Mouse (Mus musculus) forebrain, embryonic 11.5 days (tissue): ENCODE measurements around the gene Sh2d6. TPM values are rescaled to one million over a fixed set of nuclear protein-coding genes. Genes with fewer than 3 reads are reported as not detected.
"Not testable (repeated sequence)": the region's sequence is repeated elsewhere in the genome, so short reads cannot be mapped to it uniquely, and the experiment has no call there.

ENCODE experiments used
- ATAC-seq: fragments of 200-750 bp; cut with Nextera tagmentation; replicated peaks from 2 replicates; pipeline ENCODE4 v1.8.0; 2017; ENCODE audit warnings: moderate TSS enrichment; ENCODE audit not compliant: low FRiP score
- DNase-seq: peaks from one replicate; pipeline ENCODE4 v3.0.0-alpha.2; 2017; ENCODE audit warnings: low spot score
- H3K27ac ChIP-seq: fragments of 300-500 bp; sonication (generic); 2 replicates; pipeline ENCODE4 v1.5.1; 2014; ENCODE audit warnings: low read depth, low read length
- H3K27me3 ChIP-seq: fragments of 300-500 bp; sonication (generic); 2 replicates; pipeline ENCODE4 v1.6.1; 2014; ENCODE audit warnings: mild to moderate bottlenecking, low read length, mixed read lengths; ENCODE audit not compliant: control insufficient read depth, insufficient read depth
- H3K36me3 ChIP-seq: fragments of 300-500 bp; sonication (generic); 2 replicates; pipeline ENCODE4 v1.6.1; 2014; ENCODE audit warnings: mild to moderate bottlenecking, low read length, moderate library complexity, mixed read lengths; ENCODE audit not compliant: control insufficient read depth, insufficient read depth
- H3K4me1 ChIP-seq: fragments of 300-500 bp; sonication (generic); replicated peaks from 2 replicates; pipeline ENCODE4 v1.6.1; 2014; ENCODE audit warnings: low read length, mixed read lengths; ENCODE audit not compliant: control insufficient read depth, insufficient read depth
- H3K4me2 ChIP-seq: fragments of 300-500 bp; sonication (generic); 2 replicates; pipeline ENCODE4 v1.6.1; 2014; ENCODE audit warnings: low read depth, mild to moderate bottlenecking, low read length, moderate library complexity, mixed read lengths; ENCODE audit not compliant: severe bottlenecking
- H3K4me3 ChIP-seq: fragments of 300-500 bp; sonication (generic); 2 replicates; pipeline ENCODE4 v1.5.1; 2014; ENCODE audit warnings: low read depth, low read length
- H3K9ac ChIP-seq: fragments of 300-500 bp; sonication (generic); 2 replicates; pipeline ENCODE4 v1.6.1; 2014; ENCODE audit warnings: low read length
- H3K9me3 ChIP-seq: fragments of 300-500 bp; sonication (generic); 2 replicates; pipeline ENCODE4 v1.6.1; 2016; ENCODE audit warnings: low read length, mixed read lengths; ENCODE audit not compliant: control insufficient read depth
- WGBS: fragments of 180-500 bp; shearing (Covaris S2); extraction: QIAGEN DNeasy Blood & Tissue Kit; methylation state at CpG from one replicate; pipeline ENCODE4 v1.1.7; 2014; 5-methylcytosine and 5-hydroxymethylcytosine counted together
- polyA plus RNA-seq: library from polyadenylated mRNA; unstranded; fragments of >200 nt; fragmentation: Nextera tagmentation; extraction: Ambion mirVana; gene quantifications from 2 replicates; pipeline ENCODE4 v1.2.1, GENCODE M21; 2014

The Sh2d6 gene
- polyA plus RNA-seq, 1 experiment from 2014 or later, result 0.51 TPM

- ATAC-seq, result no peak
- Histone ChIP-seq H3K27me3 (no peaks in the 10 kb centered on the region), H3K4me2 (peak within 1 kb of the TSS; percentile 19; the same call in 1 of the 2 replicates), H3K36me3 (no peaks in the 10 kb centered on the region), H3K27ac (no peak within 1 kb of the TSS), H3K4me1 (peaks cover 2% of the 10 kb centered on the region; the same call in 1 of the 2 replicates), H3K9ac (0 out of 2 replicates have a peak within 1 kb of the TSS, but pooled peaks have one; percentile 9), H3K9me3 (no peaks in the 10 kb centered on the region), H3K4me3 (no peak within 1 kb of the TSS)
- DNase-seq, result no peak
- WGBS, result 15% methylated on average over 23 of the region's 23 CpGs
Observed at GRCm38 (mm10) chr6:72544283-72544987, 22.9 kb upstream of the Sh2d6 start, which contains the start of gene Capg. Gene Capg, plus strand, starts transcription at chr6:72544391.

DNA sequence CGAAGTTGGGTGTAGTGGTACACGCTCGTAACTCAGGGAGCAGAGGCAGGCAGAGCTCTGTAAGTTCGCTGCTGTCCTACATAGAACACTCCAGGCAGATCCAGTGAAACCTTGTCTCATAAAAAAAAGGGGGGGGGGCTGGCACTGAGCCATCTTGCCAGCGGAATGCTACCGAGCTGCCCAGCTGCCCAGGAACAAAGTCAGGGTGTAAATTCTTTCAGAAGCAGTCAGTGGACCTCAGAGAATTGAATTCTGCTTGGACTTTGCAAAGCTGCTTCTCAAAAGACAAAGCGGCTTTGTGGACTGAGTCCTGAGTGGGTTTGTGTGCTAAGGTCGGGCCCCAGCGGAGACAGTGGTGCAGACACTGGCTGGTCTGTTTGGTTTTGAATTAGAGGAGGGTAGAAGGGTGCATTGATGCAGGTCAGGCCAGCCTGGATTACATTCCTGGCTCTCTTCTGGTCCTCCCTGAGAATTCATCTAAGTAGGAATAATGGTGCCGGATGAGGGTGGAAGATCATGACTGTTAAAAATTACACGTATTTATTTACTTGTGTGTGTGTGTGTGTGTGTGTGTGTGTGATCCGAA, 21.9 kb upstream of the Sh2d6 start:
- H3K4me2 ChIP-seq, result no peak overlapping the region
- no peaks in the 10 kb centered on the region for H3K9me3 ChIP-seq
- no peak overlapping the region for H3K4me3 ChIP-seq
- no peak overlapping the region for H3K9ac ChIP-seq
- no peak overlapping the region for H3K27ac ChIP-seq
- DNase-seq (no peak), ATAC-seq (no peak)
- peaks cover 2% of the 10 kb centered on the region; the same call in 1 of the 2 replicates for H3K4me1 ChIP-seq
- 81% methylated on average over 12 of the region's 12 CpGs for WGBS
- no peaks in the 10 kb centered on the region for H3K36me3 ChIP-seq
- no peaks in the 10 kb centered on the region for H3K27me3 ChIP-seq

DNA sequence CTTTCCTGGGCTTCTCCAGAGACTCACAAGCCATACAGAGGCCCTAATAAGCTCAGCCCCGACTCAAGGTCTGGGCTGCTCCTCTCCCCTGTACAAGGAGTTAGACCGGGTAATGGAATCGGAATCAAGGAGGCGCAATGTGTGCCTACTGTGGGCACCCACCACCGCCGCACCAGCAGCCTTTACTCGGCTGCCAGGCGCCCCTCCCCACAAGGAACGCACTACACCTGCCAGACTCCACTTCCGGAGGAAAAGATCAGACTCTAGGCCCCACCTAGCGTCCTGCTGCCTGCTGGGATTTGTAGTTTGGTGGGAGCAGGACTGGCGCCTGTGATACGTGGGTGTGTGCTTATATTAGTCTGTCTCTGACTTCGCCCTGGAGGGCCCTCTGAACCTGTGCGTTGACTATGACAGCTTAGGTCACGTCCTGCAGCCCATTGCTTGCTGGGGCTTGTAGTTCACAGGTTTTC, 17.1 kb upstream of the Sh2d6 start:
- H3K4me2 ChIP-seq, result peak overlapping the region; percentile 84
- H3K27me3 ChIP-seq, result no peaks in the 10 kb centered on the region
- no peaks in the 10 kb centered on the region for H3K36me3 ChIP-seq
- 2% methylated on average over 16 of the region's 16 CpGs for WGBS
- ATAC-seq, result peak; percentile 89
- peak overlapping the region; percentile 47 for H3K4me3 ChIP-seq
- peak; percentile 75 for DNase-seq
- peak overlapping the region; percentile 69 for H3K9ac ChIP-seq
- H3K27ac ChIP-seq, result no peak overlapping the region
- no peaks in the 10 kb centered on the region for H3K9me3 ChIP-seq
- peaks cover 5% of the 10 kb centered on the region; the same call in 1 of the 2 replicates for H3K4me1 ChIP-seq

DNA sequence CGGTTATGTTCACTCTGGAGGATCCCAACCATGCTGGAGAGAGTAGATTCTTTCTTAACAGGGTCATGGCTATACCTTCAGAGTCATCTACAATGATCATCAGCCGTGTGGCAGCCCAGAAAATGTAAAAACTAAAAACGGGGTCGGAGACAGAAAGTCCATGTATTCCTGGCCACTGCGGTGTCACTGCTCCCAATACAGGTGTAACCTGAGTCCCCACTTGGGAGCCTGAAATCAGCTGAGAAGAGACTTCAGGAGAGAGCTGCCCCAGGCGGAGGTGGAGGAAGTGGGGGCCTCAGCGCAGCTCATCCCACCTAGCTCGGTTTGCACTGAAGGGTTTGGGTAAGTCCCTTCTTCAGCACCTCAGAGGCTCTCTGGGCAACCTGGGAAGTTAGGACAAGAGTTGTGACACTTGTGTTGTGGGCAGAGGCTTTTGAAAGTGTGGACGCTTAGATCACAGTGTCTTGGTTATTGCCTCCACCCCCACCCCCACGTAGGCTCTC, 16.5 kb upstream of the Sh2d6 start:
- ATAC-seq (no peak), DNase-seq (no peak)
- Histone ChIP-seq H3K4me2 (peak overlapping the region; percentile 84), H3K36me3 (no peaks in the 10 kb centered on the region), H3K9ac (peak overlapping the region; percentile 69), H3K4me3 (peak overlapping the region; percentile 47), H3K4me1 (peaks cover 6% of the 10 kb centered on the region; the same call in 1 of the 2 replicates), H3K9me3 (no peaks in the 10 kb centered on the region), H3K27ac (no peak overlapping the region), H3K27me3 (no peaks in the 10 kb centered on the region)
- 56% methylated on average over 10 of the region's 10 CpGs for WGBS

GRCm38 (mm10) chr6:72535165-72535564, 13.7 kb upstream of the Sh2d6 start:
- peaks cover 7% of the 10 kb centered on the region; the same call in 1 of the 2 replicates for H3K4me1 ChIP-seq
- ATAC-seq, result no peak
- DNase-seq, result peak; percentile 90
- H3K9ac ChIP-seq, result no peak overlapping the region
- H3K9me3 ChIP-seq, result no peaks in the 10 kb centered on the region
- H3K27me3 ChIP-seq, result no peaks in the 10 kb centered on the region
- H3K36me3 ChIP-seq, result no peaks in the 10 kb centered on the region
- H3K4me2 ChIP-seq, result peak overlapping the region; percentile 24; the same call in 1 of the 2 replicates
- no peak overlapping the region for H3K27ac ChIP-seq
- no peak overlapping the region for H3K4me3 ChIP-seq
- 5% methylated on average over 9 of the region's 9 CpGs for WGBS

- Histone ChIP-seq H3K9me3 (no peaks in the 10 kb centered on the region), H3K9ac (no peak overlapping the region), H3K27ac (no peak overlapping the region), H3K4me3 (no peak overlapping the region), H3K4me2 (no peak overlapping the region), H3K4me1 (peaks cover 7% of the 10 kb centered on the region; the same call in 1 of the 2 replicates), H3K36me3 (no peaks in the 10 kb centered on the region), H3K27me3 (no peaks in the 10 kb centered on the region)
- ATAC-seq, result peak; percentile 71
- DNase-seq, result peak; percentile 83
- WGBS, result 35% methylated on average over 9 of the region's 9 CpGs
Observed at GRCm38 (mm10) chr6:72534035-72534809, 12.7 kb upstream of the Sh2d6 start.

- H3K27me3 ChIP-seq, H3K9ac ChIP-seq, H3K4me3 ChIP-seq, H3K4me2 ChIP-seq, H3K36me3 ChIP-seq, H3K27ac ChIP-seq, ATAC-seq, H3K4me1 ChIP-seq, H3K9me3 ChIP-seq, DNase-seq: not testable (repeated sequence)
- WGBS, result 42% methylated on average over 1 of the region's 1 CpGs
Observed at GRCm38 (mm10) chr6:72533555-72533954, 12.0 kb upstream of the Sh2d6 start.

DNA sequence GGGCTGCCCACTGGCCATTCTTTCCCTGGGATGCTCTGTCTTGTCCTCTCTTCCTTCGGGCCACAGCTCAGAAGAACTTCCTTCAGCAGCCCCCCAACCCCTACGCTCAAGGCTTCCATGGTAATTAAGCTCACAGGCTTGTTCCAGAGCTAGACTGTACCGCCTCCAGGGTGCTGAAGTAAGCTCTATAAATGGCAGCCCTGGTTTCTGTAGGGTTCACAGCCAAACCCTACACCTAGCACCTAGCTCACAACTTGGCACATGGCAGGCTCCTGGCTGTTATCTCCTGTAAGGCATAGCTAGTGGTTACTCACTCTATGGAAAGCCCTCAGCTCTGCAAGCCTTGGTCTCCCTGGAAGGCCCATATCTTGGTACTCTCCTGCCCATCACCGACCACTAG, 11.1 kb upstream of the Sh2d6 start:
- Histone ChIP-seq H3K36me3 (no peaks in the 10 kb centered on the region), H3K4me1 (0 out of 2 replicates have a peak, but pooled peaks cover 4% of the 10 kb centered on the region), H3K4me2 (no peak overlapping the region), H3K4me3 (no peak overlapping the region), H3K9me3 (no peaks in the 10 kb centered on the region), H3K9ac (no peak overlapping the region), H3K27ac (no peak overlapping the region), H3K27me3 (no peaks in the 10 kb centered on the region)
- ATAC-seq (no peak), DNase-seq (no peak)
- 73% methylated on average over 4 of the region's 4 CpGs for WGBS
